Mouse (Mus musculus) forebrain, embryonic 15.5 days (tissue): ENCODE results near the gene Peli2. TPM values are rescaled to one million over a fixed set of nuclear protein-coding genes. Genes with fewer than 3 reads are reported as not detected.

Experiments used
- ATAC-seq: fragments of 200-750 bp; cut with Nextera tagmentation; replicated peaks from 2 replicates; pipeline ENCODE4 v1.8.0; 2017; ENCODE audit warnings: mild to moderate bottlenecking, moderate TSS enrichment, moderate library complexity
- H3K27ac ChIP-seq: fragments of 300-500 bp; sonication (generic); replicated peaks from 2 replicates; pipeline ENCODE4 v1.5.1; 2015; ENCODE audit warnings: mild to moderate bottlenecking, inconsistent platforms
- H3K27me3 ChIP-seq: fragments of 300-500 bp; sonication (generic); 2 replicates; pipeline ENCODE4 v1.6.1; 2015; ENCODE audit warnings: inconsistent platforms
- H3K36me3 ChIP-seq: fragments of 300-500 bp; sonication (generic); 2 replicates; pipeline ENCODE4 v1.6.1; 2015; ENCODE audit warnings: mild to moderate bottlenecking, inconsistent platforms
- H3K4me1 ChIP-seq: fragments of 300-500 bp; sonication (generic); 2 replicates; pipeline ENCODE4 v1.6.1; 2015; ENCODE audit warnings: inconsistent platforms
- H3K4me2 ChIP-seq: fragments of 300-500 bp; sonication (generic); replicated peaks from 2 replicates; pipeline ENCODE4 v1.6.1; 2015; ENCODE audit warnings: mild to moderate bottlenecking, inconsistent platforms
- H3K4me3 ChIP-seq: fragments of 300-500 bp; sonication (generic); 2 replicates; pipeline ENCODE4 v1.5.1; 2015; ENCODE audit warnings: mild to moderate bottlenecking, inconsistent platforms
- H3K9ac ChIP-seq: fragments of 300-500 bp; sonication (generic); replicated peaks from 2 replicates; pipeline ENCODE4 v1.6.1; 2015; ENCODE audit warnings: mild to moderate bottlenecking, inconsistent platforms
- H3K9me3 ChIP-seq: fragments of 300-500 bp; sonication (generic); 2 replicates; pipeline ENCODE4 v1.6.1; 2016; ENCODE audit warnings: inconsistent platforms
- WGBS: fragments of 180-500 bp; shearing (Covaris S2); methylation state at CpG from one replicate; pipeline ENCODE4 v1.1.7; 2015; ENCODE audit warnings: mixed read lengths; 5-methylcytosine and 5-hydroxymethylcytosine counted together
- polyA plus RNA-seq: library from polyadenylated mRNA; unstranded; fragments of >200 nt; fragmentation: Nextera tagmentation; extraction: Ambion mirVana; gene quantifications from 2 replicates; pipeline ENCODE4 v1.2.1, GENCODE M21; 2015

Peli2 gene
- polyA plus RNA-seq, 1 experiment from 2014 or later, result 11.6 TPM

GRCm38 (mm10) chr14:48249459-48249858 lies 128.8 kb downstream of the Peli2 start:
- no peak overlapping the region for H3K27ac ChIP-seq
- no peak overlapping the region for H3K4me3 ChIP-seq
- H3K36me3 ChIP-seq, result no peaks in the 10 kb centered on the region
- H3K4me2 ChIP-seq, result no peak overlapping the region
- H3K9me3 ChIP-seq, result no peaks in the 10 kb centered on the region
- no peaks in the 10 kb centered on the region for H3K27me3 ChIP-seq
- H3K4me1 ChIP-seq, result 0 out of 2 replicates have a peak, but pooled peaks cover 7% of the 10 kb centered on the region
- 95% methylated on average over 2 of the region's 2 CpGs for WGBS
- H3K9ac ChIP-seq, result no peak overlapping the region
- ATAC-seq, result no peak

GRCm38 (mm10) chr14:48249909-48250308 lies 129.3 kb downstream of the Peli2 start:
- Histone ChIP-seq H3K27ac (no peak overlapping the region), H3K4me2 (no peak overlapping the region), H3K9ac (no peak overlapping the region), H3K9me3 (no peaks in the 10 kb centered on the region), H3K27me3 (no peaks in the 10 kb centered on the region), H3K4me3 (no peak overlapping the region), H3K4me1 (0 out of 2 replicates have a peak, but pooled peaks cover 7% of the 10 kb centered on the region), H3K36me3 (no peaks in the 10 kb centered on the region)
- ATAC-seq, result no peak
- 92% methylated on average over 9 of the region's 9 CpGs for WGBS

- no peak for ATAC-seq
Measured at GRCm38 (mm10) chr14:48251381-48251979, 130.9 kb downstream of the Peli2 start.

GRCm38 (mm10) chr14:48253183-48253582 lies 132.6 kb downstream of the Peli2 start:
- Histone ChIP-seq H3K27ac (no peak overlapping the region), H3K9ac (no peak overlapping the region), H3K4me1 (no peaks in the 10 kb centered on the region), H3K27me3 (no peaks in the 10 kb centered on the region), H3K4me2 (no peak overlapping the region), H3K9me3 (no peaks in the 10 kb centered on the region), H3K36me3 (no peaks in the 10 kb centered on the region), H3K4me3 (no peak overlapping the region)
- WGBS, result 85% methylated on average over 10 of the region's 10 CpGs
- ATAC-seq, result no peak

More at GRCm38 (mm10) chr14:48251381-48251979, 130.9 kb downstream of the Peli2 start:
- Histone ChIP-seq H3K9me3 (no peaks in the 10 kb centered on the region), H3K36me3 (no peaks in the 10 kb centered on the region), H3K4me3 (no peak overlapping the region), H3K27ac (no peak overlapping the region), H3K4me2 (no peak overlapping the region), H3K4me1 (0 out of 2 replicates have a peak, but pooled peaks cover 2% of the 10 kb centered on the region), H3K27me3 (no peaks in the 10 kb centered on the region), H3K9ac (no peak overlapping the region)
- WGBS, result 50% methylated on average over 9 of the region's 9 CpGs

GRCm38 (mm10) chr14:48254696-48255095 lies 134.1 kb downstream of the Peli2 start:
- H3K9ac ChIP-seq, result no peak overlapping the region
- H3K36me3 ChIP-seq, result no peaks in the 10 kb centered on the region
- no peak overlapping the region for H3K27ac ChIP-seq
- no peak overlapping the region for H3K4me3 ChIP-seq
- H3K9me3 ChIP-seq, result no peaks in the 10 kb centered on the region
- no peak for ATAC-seq
- WGBS, result 94% methylated on average over 8 of the region's 8 CpGs
- no peaks in the 10 kb centered on the region for H3K27me3 ChIP-seq
- no peak overlapping the region for H3K4me2 ChIP-seq
- no peaks in the 10 kb centered on the region for H3K4me1 ChIP-seq

GRCm38 (mm10) chr14:48255290-48255689 lies 134.7 kb downstream of the Peli2 start:
- Histone ChIP-seq H3K4me2 (no peak overlapping the region), H3K9ac (no peak overlapping the region), H3K36me3 (no peaks in the 10 kb centered on the region), H3K4me3 (no peak overlapping the region), H3K27me3 (no peaks in the 10 kb centered on the region), H3K27ac (no peak overlapping the region), H3K9me3 (no peaks in the 10 kb centered on the region), H3K4me1 (no peaks in the 10 kb centered on the region)
- ATAC-seq, result no peak
- 82% methylated on average over 5 of the region's 5 CpGs for WGBS

- H3K9me3 ChIP-seq, result no peaks in the 10 kb centered on the region
- no peak overlapping the region for H3K27ac ChIP-seq
- no peaks in the 10 kb centered on the region for H3K4me1 ChIP-seq
- WGBS, result 54% methylated on average over 7 of the region's 7 CpGs
- H3K36me3 ChIP-seq, result no peaks in the 10 kb centered on the region
- no peak overlapping the region for H3K4me3 ChIP-seq
- no peaks in the 10 kb centered on the region for H3K27me3 ChIP-seq
- no peak for ATAC-seq
- H3K4me2 ChIP-seq, result no peak overlapping the region
- no peak overlapping the region for H3K9ac ChIP-seq
Measured at GRCm38 (mm10) chr14:48257759-48258158, 137.1 kb downstream of the Peli2 start.

GRCm38 (mm10) chr14:48258696-48259366 lies 138.2 kb downstream of the Peli2 start:
- no peak overlapping the region for H3K9ac ChIP-seq
- no peak overlapping the region for H3K27ac ChIP-seq
- H3K27me3 ChIP-seq, result no peaks in the 10 kb centered on the region
- H3K4me1 ChIP-seq, result no peaks in the 10 kb centered on the region
- no peaks in the 10 kb centered on the region for H3K9me3 ChIP-seq
- no peaks in the 10 kb centered on the region for H3K36me3 ChIP-seq
- ATAC-seq, result no peak
- WGBS, result 94% methylated on average over 10 of the region's 10 CpGs
- H3K4me3 ChIP-seq, result no peak overlapping the region
- no peak overlapping the region for H3K4me2 ChIP-seq

- no peak overlapping the region for H3K9ac ChIP-seq
- no peaks in the 10 kb centered on the region for H3K36me3 ChIP-seq
- H3K27me3 ChIP-seq, result no peaks in the 10 kb centered on the region
- WGBS, result 92% methylated on average over 4 of the region's 4 CpGs
- no peak overlapping the region for H3K4me2 ChIP-seq
- no peak overlapping the region for H3K27ac ChIP-seq
- H3K9me3 ChIP-seq, result no peaks in the 10 kb centered on the region
- no peaks in the 10 kb centered on the region for H3K4me1 ChIP-seq
- ATAC-seq, result no peak
- no peak overlapping the region for H3K4me3 ChIP-seq
Measured at GRCm38 (mm10) chr14:48263146-48263545, 142.5 kb downstream of the Peli2 start.

GRCm38 (mm10) chr14:48266710-48267109 lies 146.1 kb downstream of the Peli2 start:
- H3K4me3 ChIP-seq, result no peak overlapping the region
- no peaks in the 10 kb centered on the region for H3K4me1 ChIP-seq
- no peaks in the 10 kb centered on the region for H3K36me3 ChIP-seq
- no peaks in the 10 kb centered on the region for H3K27me3 ChIP-seq
- no peak for ATAC-seq
- 88% methylated on average over 6 of the region's 6 CpGs for WGBS
- H3K9me3 ChIP-seq, result no peaks in the 10 kb centered on the region
- H3K4me2 ChIP-seq, result no peak overlapping the region
- H3K9ac ChIP-seq, result no peak overlapping the region
- H3K27ac ChIP-seq, result no peak overlapping the region

- WGBS, result 57% methylated on average over 1 of the region's 1 CpGs
- H3K4me3 ChIP-seq, result no peak overlapping the region
- no peak overlapping the region for H3K27ac ChIP-seq
- no peak overlapping the region for H3K9ac ChIP-seq
- no peaks in the 10 kb centered on the region for H3K36me3 ChIP-seq
- H3K9me3 ChIP-seq, result no peaks in the 10 kb centered on the region
- no peak overlapping the region for H3K4me2 ChIP-seq
- ATAC-seq, result no peak
- no peaks in the 10 kb centered on the region for H3K27me3 ChIP-seq
- H3K4me1 ChIP-seq, result no peaks in the 10 kb centered on the region
Measured at GRCm38 (mm10) chr14:48278291-48278690, 157.7 kb downstream of the Peli2 start.

- Histone ChIP-seq H3K4me2 (no peak overlapping the region), H3K27me3 (no peaks in the 10 kb centered on the region), H3K4me1 (peaks cover 4% of the 10 kb centered on the region; the same call in 1 of the 2 replicates), H3K9ac (no peak overlapping the region), H3K27ac (no peak overlapping the region), H3K36me3 (no peaks in the 10 kb centered on the region), H3K4me3 (no peak overlapping the region), H3K9me3 (no peaks in the 10 kb centered on the region)
- no peak for ATAC-seq
- WGBS, result 84% methylated on average over 5 of the region's 5 CpGs
Measured at GRCm38 (mm10) chr14:48286949-48287348, 166.3 kb downstream of the Peli2 start.
